Mouse (Mus musculus) neutrophil, adult 59 days (primary cell): ENCODE measurements around the gene Krit1. TPM values are rescaled to one million over a fixed set of nuclear protein-coding genes. Genes with fewer than 3 reads are reported as not detected.

ENCODE experiments used
- total RNA-seq, 2 experiments: library from RNA; stranded (reverse); gene quantifications; 1 replicate in 1 of 2; 2 replicates in 1 of 2; pipeline ENCODE4 v1.2.4; 2023

The Krit1 gene
- 10 to 100 TPM; 34.4 to 40.3 TPM for total RNA-seq

DNA sequence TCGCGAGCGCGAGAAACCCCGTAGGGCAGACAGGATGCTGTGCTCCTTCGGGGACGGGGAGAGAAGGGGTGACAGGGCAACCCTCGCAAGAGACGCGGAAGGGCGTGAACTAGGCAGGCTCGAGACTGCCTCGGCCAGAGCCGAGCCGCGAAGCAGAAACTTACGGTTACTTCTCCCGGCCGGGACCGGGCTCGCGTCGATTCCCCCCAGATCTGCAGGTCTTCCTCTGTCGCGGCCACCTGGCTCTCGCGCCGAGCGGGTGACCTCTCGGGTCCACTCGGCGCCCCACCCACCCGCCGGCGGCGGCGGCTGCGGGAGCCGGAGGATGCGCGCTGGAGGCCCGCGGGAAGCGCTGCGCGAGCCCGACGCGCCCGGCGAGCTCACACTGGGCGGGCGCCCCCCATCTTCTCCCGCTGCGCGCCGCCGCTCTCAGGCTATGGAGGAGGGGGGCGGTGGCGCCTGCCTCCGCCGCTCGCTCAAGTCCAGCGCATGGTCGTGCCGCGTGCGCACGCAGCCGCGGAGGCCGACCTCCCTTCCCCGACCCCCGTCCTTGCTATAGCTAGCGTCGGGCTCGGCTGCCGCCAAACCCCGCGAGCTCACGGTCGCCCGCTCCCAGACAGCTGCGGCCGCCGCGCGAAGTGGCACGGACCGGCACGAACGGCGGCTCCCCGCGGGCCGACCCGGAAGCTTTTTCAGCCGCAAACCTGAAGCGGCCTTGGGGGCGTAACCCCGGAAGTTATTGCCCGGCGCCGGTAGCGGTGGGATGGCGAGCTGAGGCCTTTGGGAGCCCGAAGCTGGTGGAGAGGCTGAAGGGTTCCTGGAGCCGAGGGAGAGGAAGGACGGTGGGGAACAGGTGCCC lies at the start of gene Krit1, which contains the start of gene Ankib1:
Gene Krit1 (plus strand): TSS at position 752 of the 859 bp plus-strand sequence.
Gene Ankib1 (minus strand): TSS at position 493 of the 859 bp plus-strand sequence.

DNA sequence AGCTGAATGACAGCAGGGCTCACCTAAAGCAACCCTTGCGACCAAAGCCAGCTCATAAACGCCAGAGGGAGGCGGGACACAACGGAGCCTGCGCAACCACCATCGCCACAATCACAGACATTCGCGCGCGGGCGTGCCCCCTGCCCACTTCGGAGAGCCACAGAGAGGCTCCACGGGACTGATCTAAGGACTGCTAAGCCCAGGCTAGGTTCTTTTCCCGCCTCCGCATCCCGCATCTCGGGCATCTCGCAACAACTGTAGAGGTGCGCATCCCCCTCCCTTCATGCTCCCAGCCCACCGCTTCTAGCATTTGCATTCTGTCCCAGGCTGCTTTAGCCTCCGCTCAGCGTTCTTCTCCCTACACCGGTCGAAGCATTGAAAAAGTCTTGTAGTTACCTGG lies 42.0 kb downstream of the Krit1 start, which contains the start of gene Lrrd1:
Gene Lrrd1 (plus strand): TSS at position 148 of the 400 bp plus-strand sequence.

GRCm38 (mm10) chr5:3893459-3894293 lies 90.7 kb downstream of the Krit1 start, which contains the start of gene Mterf1a:
Gene Mterf1a (minus strand): TSS chr5:3893933.

Other genes starting within 250 kb of the Krit1 start
- gene 1700109H08Rik, start 231.6 kb upstream of the Krit1 start, total RNA-seq: 1 to 10 TPM; 5.5 to 9.5 TPM
- 10 to 100 TPM; 10.2 to 13.5 TPM for gene Pex1, start 207.1 kb upstream of the Krit1 start, total RNA-seq
- 10 to 100 TPM; 18.1 to 18.9 TPM for gene Rbm48, start 206.6 kb upstream of the Krit1 start, total RNA-seq
- gene Tmbim7, start 152.0 kb upstream of the Krit1 start, total RNA-seq: not detected
- 10 to 100 TPM; 52.7 to 69.3 TPM for gene Gatad1, start 146.0 kb upstream of the Krit1 start, total RNA-seq
- gene Ankib1, start 259 bp upstream of the Krit1 start, total RNA-seq: 10 to 100 TPM; 21.9 to 24.1 TPM
- under 1 TPM in 1 of 2 experiments, not detected in 1; 0.11 TPM for gene Lrrd1, start 42.0 kb downstream of the Krit1 start, total RNA-seq
- gene Mterf1a, start 90.7 kb downstream of the Krit1 start, total RNA-seq: 1 to 10 TPM; 6.0 to 7.0 TPM
- 10 to 100 TPM; 34.2 to 45.9 TPM for gene Akap9, start 124.9 kb downstream of the Krit1 start, total RNA-seq